Mouse (Mus musculus): ENCODE measurements around the gene Tbc1d15. TPM values are rescaled to one million over a fixed set of nuclear protein-coding genes. Genes with fewer than 3 reads are reported as not detected.

Gene Tbc1d15
- polyA plus RNA-seq, 1 experiment, result 3.1 TPM

GRCm38 (mm10) chr10:115170496-115171350 is 80.5 kb downstream of the Tbc1d15 start:
- 79% methylated on average over 7 of the region's 7 CpGs for WGBS
- Histone ChIP-seq H3K4me3 (ENCODE audit: extremely low read depth, insufficient read depth, insufficient read length) (no peak overlapping the region), H3K27ac (ENCODE audit: insufficient read depth, low read length) (no peak overlapping the region), H3K36me3 (ENCODE audit: control insufficient read depth, insufficient read depth, low read length) (no peaks in the 10 kb centered on the region), H3K4me1 (ENCODE audit: control insufficient read depth, insufficient read depth, insufficient read length) (no peaks in the 10 kb centered on the region), H3K27me3 (ENCODE audit: control insufficient read depth, insufficient read depth, low read length) (no peaks in the 10 kb centered on the region)
- no peak for DNase-seq (ENCODE audit: low read depth in 1 of 2, low spot score in 2 of 2)
- TF ChIP-seq CTCF (IDR thresholded peaks at IDR 0.05; ENCODE audit: extremely low read depth, insufficient read depth, insufficient read length, insufficient replicate concordance) (no peak), POLR2A (IDR thresholded peaks at IDR 0.05; ENCODE audit: low read depth, low read length) (no peak)

DNA sequence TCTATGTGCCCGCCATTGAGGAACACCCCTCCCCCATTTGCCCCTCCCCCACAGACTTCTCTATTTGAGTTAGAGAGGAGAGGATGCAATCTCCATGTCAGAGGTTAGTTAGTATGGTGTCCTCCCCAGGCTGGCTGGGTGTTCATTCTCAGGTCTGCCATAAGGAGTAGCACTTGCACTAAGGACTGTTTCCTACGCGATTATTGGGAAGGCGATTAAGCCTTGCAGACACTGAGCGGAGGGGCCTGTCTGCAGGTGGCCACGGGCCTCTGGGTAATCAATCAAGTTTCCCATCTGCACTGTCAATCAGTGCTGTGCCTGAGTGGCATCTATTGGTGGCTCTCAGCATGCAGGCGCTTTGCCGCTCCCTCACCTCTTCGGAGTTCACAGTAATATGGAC is 81.9 kb downstream of the Tbc1d15 start:
- 68% methylated on average over 9 of the region's 9 CpGs for WGBS
- H3K27me3 ChIP-seq (ENCODE audit: control insufficient read depth, insufficient read depth, low read length), result no peaks in the 10 kb centered on the region
- no peak for DNase-seq (ENCODE audit: low read depth in 1 of 2, low spot score in 2 of 2)
- H3K4me1 ChIP-seq (ENCODE audit: control insufficient read depth, insufficient read depth, insufficient read length), result no peaks in the 10 kb centered on the region
- TF ChIP-seq POLR2A (IDR thresholded peaks at IDR 0.05; ENCODE audit: low read depth, low read length) (no peak), CTCF (IDR thresholded peaks at IDR 0.05; ENCODE audit: extremely low read depth, insufficient read depth, insufficient read length, insufficient replicate concordance) (no peak)
- H3K4me3 ChIP-seq (ENCODE audit: extremely low read depth, insufficient read depth, insufficient read length), result no peak overlapping the region
- H3K27ac ChIP-seq (ENCODE audit: insufficient read depth, low read length), result no peak overlapping the region
- no peaks in the 10 kb centered on the region for H3K36me3 ChIP-seq (ENCODE audit: control insufficient read depth, insufficient read depth, low read length)

GRCm38 (mm10) chr10:115160289-115160688 is 91.0 kb downstream of the Tbc1d15 start:
- H3K27me3 ChIP-seq (ENCODE audit: control insufficient read depth, insufficient read depth, low read length), result no peaks in the 10 kb centered on the region
- TF ChIP-seq CTCF (IDR thresholded peaks at IDR 0.05; ENCODE audit: extremely low read depth, insufficient read depth, insufficient read length, insufficient replicate concordance) (no peak), POLR2A (IDR thresholded peaks at IDR 0.05; ENCODE audit: low read depth, low read length) (no peak)
- H3K4me1 ChIP-seq (ENCODE audit: control insufficient read depth, insufficient read depth, insufficient read length), result no peaks in the 10 kb centered on the region
- no peaks in the 10 kb centered on the region for H3K36me3 ChIP-seq (ENCODE audit: control insufficient read depth, insufficient read depth, low read length)
- DNase-seq (ENCODE audit: low read depth in 1 of 2, low spot score in 2 of 2), result no peak
- no peak overlapping the region for H3K4me3 ChIP-seq (ENCODE audit: extremely low read depth, insufficient read depth, insufficient read length)
- no peak overlapping the region for H3K27ac ChIP-seq (ENCODE audit: insufficient read depth, low read length)
- WGBS, result 69% methylated on average over 5 of the region's 5 CpGs

Other genes with a start within 250 kb of the Tbc1d15 start
- 0.05 TPM in 1 of 2 replicates, not detected in the other for gene Tph2, start 66.4 kb downstream of the Tbc1d15 start, polyA plus RNA-seq (2012; rRNA removed)
- gene Rab21, start 64.1 kb upstream of the Tbc1d15 start, polyA plus RNA-seq (2012; rRNA removed), result 26.5 and 48.5 TPM in 2 replicates
- gene Tmem19, start 111.0 kb upstream of the Tbc1d15 start, polyA plus RNA-seq (2012; rRNA removed), result 9.5 and 10.4 TPM in 2 replicates
- 3.2 and 3.6 TPM in 2 replicates for gene Thap2, start 133.0 kb upstream of the Tbc1d15 start, polyA plus RNA-seq (2012; rRNA removed)
- 11.2 and 12.5 TPM in 2 replicates for gene Zfc3h1, start 133.5 kb upstream of the Tbc1d15 start, polyA plus RNA-seq (2012; rRNA removed)

Measured in spleen, adult 2 months (tissue).